Mouse (Mus musculus) midbrain, embryonic 10.5 days (tissue): ENCODE data around the gene Tbc1d8. TPM values are rescaled to one million over a fixed set of nuclear protein-coding genes. Genes with fewer than 3 reads are reported as not detected.

Source experiments
- DNase-seq: peaks from one replicate; pipeline ENCODE4 v3.0.0-alpha.2; 2017; ENCODE audit warnings: low spot score
- H3K27ac ChIP-seq: fragments of 300-500 bp; sonication (generic); replicated peaks from 2 replicates; pipeline ENCODE4 v1.5.1; 2016; ENCODE audit warnings: mild to moderate bottlenecking
- H3K27me3 ChIP-seq: fragments of 300-500 bp; sonication (generic); 2 replicates; pipeline ENCODE4 v1.6.1; 2016; ENCODE audit warnings: low read depth, mild to moderate bottlenecking; ENCODE audit not compliant: poor library complexity, severe bottlenecking
- H3K36me3 ChIP-seq: fragments of 300-500 bp; sonication (generic); 2 replicates; pipeline ENCODE4 v1.6.1; 2016; ENCODE audit warnings: mild to moderate bottlenecking, moderate library complexity
- H3K4me1 ChIP-seq: fragments of 300-500 bp; sonication (generic); 2 replicates; pipeline ENCODE4 v1.6.1; 2016
- H3K4me3 ChIP-seq: fragments of 300-500 bp; sonication (generic); 2 replicates; pipeline ENCODE4 v1.5.1; 2016; ENCODE audit warnings: mild to moderate bottlenecking, moderate library complexity
- H3K9me3 ChIP-seq: fragments of 300-500 bp; sonication (generic); replicated peaks from 2 replicates; pipeline ENCODE4 v1.6.1; 2016; ENCODE audit warnings: mild to moderate bottlenecking
- WGBS: fragments of 180-500 bp; shearing (Covaris S2); methylation state at CpG from one replicate; pipeline ENCODE4 v1.1.7; 2016; 5-methylcytosine and 5-hydroxymethylcytosine counted together
- polyA plus RNA-seq: library from polyadenylated mRNA; unstranded; fragments of >200 nt; fragmentation: Nextera tagmentation; extraction: Ambion mirVana; gene quantifications from 2 replicates; pipeline ENCODE4 v1.2.1, GENCODE M21; 2016

Gene Tbc1d8
- polyA plus RNA-seq, 1 experiment from 2014 or later, result 5.9 TPM

- DNase-seq, result no peak
- Histone ChIP-seq H3K27me3 (no peaks in the 10 kb centered on the region), H3K4me1 (peaks cover 15% of the 10 kb centered on the region), H3K4me3 (no peak overlapping the region), H3K36me3 (no peaks in the 10 kb centered on the region), H3K27ac (no peak overlapping the region), H3K9me3 (no peaks in the 10 kb centered on the region)
- WGBS, result 58% methylated on average over 7 of the region's 7 CpGs
Observed at GRCm38 (mm10) chr1:39362515-39362893, 116.1 kb downstream of the Tbc1d8 start.

GRCm38 (mm10) chr1:39361754-39362514 lies 116.6 kb downstream of the Tbc1d8 start:
- no peak for DNase-seq
- H3K4me3 ChIP-seq, result peak overlapping the region; percentile 43
- H3K9me3 ChIP-seq, result no peaks in the 10 kb centered on the region
- no peak overlapping the region for H3K27ac ChIP-seq
- H3K36me3 ChIP-seq, result no peaks in the 10 kb centered on the region
- H3K27me3 ChIP-seq, result no peaks in the 10 kb centered on the region
- H3K4me1 ChIP-seq, result peaks cover 12% of the 10 kb centered on the region
- WGBS, result 31% methylated on average over 24 of the region's 24 CpGs

GRCm38 (mm10) chr1:39349427-39349826 lies 129.1 kb downstream of the Tbc1d8 start:
- no peak overlapping the region for H3K4me3 ChIP-seq
- H3K36me3 ChIP-seq, result no peaks in the 10 kb centered on the region
- WGBS, result 87% methylated on average over 7 of the region's 7 CpGs
- no peaks in the 10 kb centered on the region; the same call in 1 of the 2 replicates for H3K27me3 ChIP-seq
- DNase-seq, result no peak
- no peaks in the 10 kb centered on the region for H3K4me1 ChIP-seq
- H3K9me3 ChIP-seq, result no peaks in the 10 kb centered on the region
- no peak overlapping the region for H3K27ac ChIP-seq

- DNase-seq, result no peak
- no peak overlapping the region for H3K27ac ChIP-seq
Observed at GRCm38 (mm10) chr1:39349001-39349400, 129.6 kb downstream of the Tbc1d8 start.

GRCm38 (mm10) chr1:39344981-39345600 lies 133.5 kb downstream of the Tbc1d8 start:
- H3K4me1 ChIP-seq, result no peaks in the 10 kb centered on the region
- no peak overlapping the region for H3K4me3 ChIP-seq
- DNase-seq, result peak; percentile 17
- no peak overlapping the region for H3K27ac ChIP-seq
- H3K27me3 ChIP-seq, result no peaks in the 10 kb centered on the region; the same call in 1 of the 2 replicates
- H3K9me3 ChIP-seq, result no peaks in the 10 kb centered on the region
- WGBS, result 63% methylated on average over 21 of the region's 21 CpGs
- no peaks in the 10 kb centered on the region for H3K36me3 ChIP-seq

More at GRCm38 (mm10) chr1:39349001-39349400, 129.6 kb downstream of the Tbc1d8 start:
- no peaks in the 10 kb centered on the region for H3K9me3 ChIP-seq
- H3K4me1 ChIP-seq, result no peaks in the 10 kb centered on the region
- no peaks in the 10 kb centered on the region for H3K36me3 ChIP-seq
- WGBS, result 93% methylated on average over 1 of the region's 1 CpGs
- no peaks in the 10 kb centered on the region; the same call in 1 of the 2 replicates for H3K27me3 ChIP-seq
- H3K4me3 ChIP-seq, result no peak overlapping the region

- DNase-seq, result no peak
- WGBS, result 84% methylated on average over 5 of the region's 5 CpGs
- no peak overlapping the region for H3K4me3 ChIP-seq
Observed at GRCm38 (mm10) chr1:39343242-39343641, 135.3 kb downstream of the Tbc1d8 start.

GRCm38 (mm10) chr1:39341807-39342206 lies 136.7 kb downstream of the Tbc1d8 start:
- Histone ChIP-seq H3K36me3 (no peaks in the 10 kb centered on the region), H3K9me3 (no peaks in the 10 kb centered on the region), H3K27me3 (peaks cover 5% of the 10 kb centered on the region), H3K27ac (no peak overlapping the region), H3K4me1 (no peaks in the 10 kb centered on the region), H3K4me3 (no peak overlapping the region)
- DNase-seq, result no peak
- 85% methylated on average over 4 of the region's 4 CpGs for WGBS

More at GRCm38 (mm10) chr1:39343242-39343641, 135.3 kb downstream of the Tbc1d8 start:
- no peaks in the 10 kb centered on the region for H3K36me3 ChIP-seq
- no peak overlapping the region for H3K27ac ChIP-seq
- peaks cover 4% of the 10 kb centered on the region; the same call in 1 of the 2 replicates for H3K27me3 ChIP-seq
- H3K4me1 ChIP-seq, result no peaks in the 10 kb centered on the region
- no peaks in the 10 kb centered on the region for H3K9me3 ChIP-seq

GRCm38 (mm10) chr1:39340647-39341046 lies 137.9 kb downstream of the Tbc1d8 start:
- Histone ChIP-seq H3K4me3 (no peak overlapping the region), H3K4me1 (peaks cover 4% of the 10 kb centered on the region), H3K9me3 (no peaks in the 10 kb centered on the region), H3K27me3 (peaks cover 11% of the 10 kb centered on the region), H3K27ac (no peak overlapping the region), H3K36me3 (no peaks in the 10 kb centered on the region)
- 28% methylated on average over 8 of the region's 8 CpGs for WGBS
- DNase-seq, result peak; percentile 27

- Histone ChIP-seq H3K36me3 (no peaks in the 10 kb centered on the region), H3K9me3 (no peaks in the 10 kb centered on the region), H3K4me1 (peaks cover 6% of the 10 kb centered on the region), H3K4me3 (no peak overlapping the region), H3K27me3 (peaks cover 11% of the 10 kb centered on the region; the same call in 1 of the 2 replicates), H3K27ac (no peak overlapping the region)
- 85% methylated on average over 6 of the region's 6 CpGs for WGBS
- DNase-seq, result no peak
Observed at GRCm38 (mm10) chr1:39340156-39340555, 138.4 kb downstream of the Tbc1d8 start.

GRCm38 (mm10) chr1:39339455-39339854 lies 139.1 kb downstream of the Tbc1d8 start:
- H3K27me3 ChIP-seq, result peaks cover 11% of the 10 kb centered on the region; the same call in 1 of the 2 replicates
- H3K9me3 ChIP-seq, result no peaks in the 10 kb centered on the region
- H3K27ac ChIP-seq, result no peak overlapping the region
- DNase-seq, result no peak
- H3K36me3 ChIP-seq, result no peaks in the 10 kb centered on the region
- WGBS, result 63% methylated on average over 5 of the region's 5 CpGs
- no peak overlapping the region for H3K4me3 ChIP-seq
- peaks cover 6% of the 10 kb centered on the region for H3K4me1 ChIP-seq

GRCm38 (mm10) chr1:39338831-39339230 lies 139.7 kb downstream of the Tbc1d8 start:
- peaks cover 11% of the 10 kb centered on the region; the same call in 1 of the 2 replicates for H3K27me3 ChIP-seq
- peaks cover 6% of the 10 kb centered on the region for H3K4me1 ChIP-seq
- no peak overlapping the region for H3K4me3 ChIP-seq
- H3K36me3 ChIP-seq, result no peaks in the 10 kb centered on the region
- DNase-seq, result no peak
- WGBS, result 82% methylated on average over 10 of the region's 10 CpGs
- no peaks in the 10 kb centered on the region for H3K9me3 ChIP-seq
- H3K27ac ChIP-seq, result no peak overlapping the region

- Histone ChIP-seq H3K27ac (no peak overlapping the region), H3K4me1 (peaks cover 6% of the 10 kb centered on the region), H3K27me3 (peaks cover 11% of the 10 kb centered on the region; the same call in 1 of the 2 replicates), H3K4me3 (no peak overlapping the region), H3K36me3 (no peaks in the 10 kb centered on the region), H3K9me3 (no peaks in the 10 kb centered on the region)
- WGBS, result 88% methylated on average over 8 of the region's 8 CpGs
- no peak for DNase-seq
Observed at GRCm38 (mm10) chr1:39336788-39337187, 141.8 kb downstream of the Tbc1d8 start.
